Comparison of ENCODE assay signal across 26 mouse cellular contexts in genomic region chr12:53754236-53754635, GRCm38 (mm10).
"Had no signal": no experiment of that assay in that cellular context is flagged by ENCODE, and none has a peak within 500 bp of the region (broad histone marks: within the 10 kb centered on the region; RNA-seq: fewer than 3 reads in every experiment).

No protein-coding gene starts in this region.

- H3K4me3 ChIP-seq: gastrocnemius, adult 2 months; hindbrain, embryonic 10.5 days; hindbrain, embryonic 12.5 days; intestine, embryonic 15.5 days; left cerebral cortex, adult 2 months; limb, embryonic 10.5 days; limb, embryonic 12.5 days; liver, embryonic 13.5 days; liver, embryonic 15.5 days had no signal

- H3K36me3 ChIP-seq: heart, embryonic 10.5 days; heart, embryonic 12.5 days; hindbrain, embryonic 10.5 days; hindbrain, embryonic 12.5 days; intestine, embryonic 15.5 days; limb, embryonic 10.5 days; limb, embryonic 12.5 days; liver, embryonic 13.5 days; liver, embryonic 15.5 days had no signal

- H3K9me3 ChIP-seq: heart, embryonic 10.5 days; heart, embryonic 12.5 days; hindbrain, embryonic 10.5 days; hindbrain, embryonic 12.5 days; intestine, embryonic 15.5 days; limb, embryonic 10.5 days; limb, embryonic 12.5 days; liver, embryonic 13.5 days; liver, embryonic 15.5 days had no signal

- H3K4me1 ChIP-seq: liver, embryonic 13.5 days; liver, embryonic 15.5 days had no signal

- DNase-seq: gastrocnemius, adult 2 months; gastrocnemius, postnatal 10 days; gastrocnemius, postnatal 25 days; heart, postnatal 10 days; heart, postnatal 4 days; kidney, adult 18-20 months; kidney, adult 8-10 months; kidney, postnatal 10 days; kidney, postnatal 25 days; kidney, postnatal 4 days; layer of hippocampus, adult 9-11 months; liver; liver, embryonic 13.5 days had no signal

- H3K9ac ChIP-seq: heart, embryonic 12.5 days; hindbrain, embryonic 12.5 days; hindbrain, embryonic 14.5 days; intestine, embryonic 15.5 days; limb, embryonic 12.5 days; liver, embryonic 13.5 days; liver, embryonic 15.5 days had no signal

- ATAC-seq: inflammation-experienced regulatory T-cells, adult 6 months; intestine, embryonic 15.5 days; intestine, postnatal 0 days had no signal

- H3K4me2 ChIP-seq: hindbrain, embryonic 12.5 days; intestine, embryonic 15.5 days; limb, embryonic 12.5 days; liver, embryonic 11.5 days; liver, embryonic 13.5 days; liver, embryonic 15.5 days had no signal

- H3K27me3 ChIP-seq: heart, embryonic 12.5 days; hindbrain, embryonic 12.5 days; intestine, embryonic 15.5 days; limb, embryonic 12.5 days; liver, embryonic 13.5 days had no signal

- H3K27ac ChIP-seq: gastrocnemius, adult 2 months; heart, embryonic 10.5 days; hindbrain, embryonic 10.5 days; hindbrain, embryonic 12.5 days; hindbrain, embryonic 14.5 days; intestine, embryonic 15.5 days; left cerebral cortex, adult 2 months; limb, embryonic 10.5 days; limb, embryonic 12.5 days; liver, embryonic 13.5 days; liver, embryonic 15.5 days had no signal
